Mouse (Mus musculus): Measurements from ENCODE around the gene Hoxc11. TPM values are rescaled to one million over a fixed set of nuclear protein-coding genes. Genes with fewer than 3 reads are reported as not detected.

Hoxc11 gene
- total and polyA plus RNA-seq, 3 experiments: not detected

GRCm38 (mm10) chr15:102922012-102922362 is 32.2 kb upstream of the Hoxc11 start:
- no peak overlapping the region for H3K9ac ChIP-seq (ENCODE audit: insufficient read depth, low read depth)

GRCm38 (mm10) chr15:102922636-102923500 is 31.4 kb upstream of the Hoxc11 start:
- Histone ChIP-seq H3K79me2 (replicated peaks; ENCODE audit: control insufficient read depth, extremely low read depth, insufficient read depth, poor library complexity, severe bottlenecking) (no peaks in the 10 kb centered on the region), H3K4me3 (replicated peaks in 1 of 3; ENCODE audit: low read depth in 2 of 3, low read length in 2 of 3, poor library complexity in 1 of 3) (no peak overlapping the region), H3K4me2 (ENCODE audit: insufficient read depth, low read depth, poor library complexity, severe bottlenecking) (no peak overlapping the region), H3K27ac (ENCODE audit: insufficient read depth, low read depth) (no peak overlapping the region), H3K4me1 (ENCODE audit: control insufficient read depth in 1 of 2, insufficient read depth in 2 of 2) (no peaks in the 10 kb centered on the region), H3K27me3 (replicated peaks) (peaks cover 90% of the 10 kb centered on the region), H3K9ac (ENCODE audit: insufficient read depth, low read depth) (no peak overlapping the region), H3K36me3 (replicated peaks in 1 of 2; ENCODE audit: control insufficient read depth in 1 of 2, insufficient read depth in 1 of 2, low read length in 1 of 2) (no peaks in the 10 kb centered on the region), H3K9me3 (replicated peaks; ENCODE audit: low read length) (peaks cover 13% of the 10 kb centered on the region)
- TF ChIP-seq TBP (conservative IDR thresholded peaks at IDR 0.05; ENCODE audit: low read depth, low read length): no peak
- TF ChIP-seq MEF2A (IDR thresholded peaks at IDR 0.05; ENCODE audit: borderline replicate concordance, low read depth, low read length): no peak
- no peak for TF ChIP-seq CHD1 (IDR thresholded peaks at IDR 0.05; ENCODE audit: low read depth, low read length)
- no peak for TF ChIP-seq MXI1 (IDR thresholded peaks at IDR 0.05; ENCODE audit: low read depth, low read length)
- no peak for TF ChIP-seq PAX5 (IDR thresholded peaks at IDR 0.05; ENCODE audit: low read length)
- TF ChIP-seq MAX (IDR thresholded peaks at IDR 0.05; ENCODE audit: low read length): no peak
- no peak for TF ChIP-seq RAD21 (IDR thresholded peaks at IDR 0.05; ENCODE audit: low read depth, low read length)
- TF ChIP-seq USF2 (conservative IDR thresholded peaks at IDR 0.05; ENCODE audit: low read depth, low read length): no peak
- TF ChIP-seq ZNF384 (IDR thresholded peaks at IDR 0.05; ENCODE audit: low read depth, low read length): no peak
- TF ChIP-seq NRF1 (IDR thresholded peaks at IDR 0.05; ENCODE audit: low read depth, low read length): no peak
- no peak for TF ChIP-seq SIN3A (IDR thresholded peaks at IDR 0.05; ENCODE audit: low read length)
- no peak for TF ChIP-seq ZC3H11A (IDR thresholded peaks at IDR 0.05; ENCODE audit: low read depth, low read length)
- no peak for TF ChIP-seq BHLHE40 (IDR thresholded peaks at IDR 0.05; ENCODE audit: low read depth, low read length)
- TF ChIP-seq SMC3 (IDR thresholded peaks at IDR 0.05; ENCODE audit: low read depth, low read length): no peak
- dilution Hi-C loops (cut with MboI; ENCODE audit: extremely low pct_ligation_motif_present, extremely low pct_unique_long_range_greater_than_20kb, low sequenced_read_pairs): no loop called here
- no peak for DNase-seq (ENCODE audit: extremely low read depth)
- in situ Hi-C loops (cut with MboI; ENCODE audit: low pct_ligation_motif_present, low pct_unique_long_range_greater_than_20kb, low sequenced_read_pairs): no loop called here

More at GRCm38 (mm10) chr15:102922012-102922362, 32.2 kb upstream of the Hoxc11 start:
- peaks cover 90% of the 10 kb centered on the region for H3K27me3 ChIP-seq (replicated peaks)
- no peak overlapping the region for H3K27ac ChIP-seq (ENCODE audit: insufficient read depth, low read depth)
- in situ Hi-C loops (cut with MboI; ENCODE audit: low pct_ligation_motif_present, low pct_unique_long_range_greater_than_20kb, low sequenced_read_pairs): no loop called here
- H3K36me3 ChIP-seq (replicated peaks in 1 of 2; ENCODE audit: control insufficient read depth in 1 of 2, insufficient read depth in 1 of 2, low read length in 1 of 2): no peaks in the 10 kb centered on the region
- no peak for TF ChIP-seq MAFK (IDR thresholded peaks at IDR 0.05; ENCODE audit: insufficient replicate concordance, low read length)
- TF ChIP-seq EP300 (IDR thresholded peaks at IDR 0.05; ENCODE audit: low read length): no peak
- no peak for TF ChIP-seq ELF1 (IDR thresholded peaks at IDR 0.05; ENCODE audit: low read depth, low read length)
- TF ChIP-seq USF2 (conservative IDR thresholded peaks at IDR 0.05; ENCODE audit: low read depth, low read length): no peak
- no peak for TF ChIP-seq ZMIZ1 (IDR thresholded peaks at IDR 0.05; ENCODE audit: low read depth, low read length)
- H3K9me3 ChIP-seq (replicated peaks; ENCODE audit: low read length): peaks cover 13% of the 10 kb centered on the region
- H3K4me1 ChIP-seq (ENCODE audit: control insufficient read depth in 1 of 2, insufficient read depth in 2 of 2): no peaks in the 10 kb centered on the region
- dilution Hi-C loops (cut with MboI; ENCODE audit: extremely low pct_ligation_motif_present, extremely low pct_unique_long_range_greater_than_20kb, low sequenced_read_pairs): no loop called here
- DNase-seq (ENCODE audit: extremely low read depth): no peak
- H3K79me2 ChIP-seq (replicated peaks; ENCODE audit: control insufficient read depth, extremely low read depth, insufficient read depth, poor library complexity, severe bottlenecking): no peaks in the 10 kb centered on the region
- no peak overlapping the region for H3K4me2 ChIP-seq (ENCODE audit: insufficient read depth, low read depth, poor library complexity, severe bottlenecking)
- no peak overlapping the region for H3K4me3 ChIP-seq (replicated peaks in 1 of 3; ENCODE audit: low read depth in 2 of 3, low read length in 2 of 3, poor library complexity in 1 of 3)
